Mouse (Mus musculus): ENCODE data around the gene Ect2.

DNA sequence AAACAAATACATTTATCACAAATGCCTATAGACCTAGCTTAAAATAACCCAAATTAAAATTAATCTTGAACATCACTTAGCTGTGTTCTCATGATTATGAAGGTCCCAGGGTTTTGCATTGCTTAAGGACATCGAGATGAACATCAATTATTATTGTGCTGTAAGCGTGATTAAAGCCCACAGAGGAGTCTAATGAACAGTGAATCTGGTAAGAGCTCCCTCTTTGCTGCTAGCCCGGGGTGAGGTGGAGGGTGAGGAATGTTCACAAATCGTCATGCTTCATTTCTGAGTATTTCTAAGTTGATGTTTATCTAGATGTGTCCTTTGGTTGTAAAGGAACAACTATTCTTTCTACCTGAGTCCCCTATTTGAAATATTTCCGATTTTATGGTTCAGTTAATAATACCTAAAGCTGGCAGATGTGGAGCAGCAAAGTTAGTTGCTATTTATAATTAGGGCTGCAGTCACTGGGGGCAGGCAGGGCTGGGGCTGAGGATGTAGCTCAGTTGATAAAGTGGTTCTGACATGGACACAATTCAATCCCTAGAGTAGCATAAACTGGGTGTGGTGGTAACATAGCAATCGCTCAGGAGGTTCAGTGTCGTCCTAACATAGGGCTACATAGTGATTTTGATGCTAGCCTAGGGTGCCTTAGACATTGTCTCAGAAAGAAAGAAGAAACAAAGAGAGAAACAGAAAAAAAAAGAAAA is 73.5 kb downstream of the Ect2 start:
- TF ChIP-seq EP300 (IDR thresholded peaks at IDR 0.05; ENCODE audit: insufficient read depth, low read depth, low read length) (no peak), CTCF (IDR thresholded peaks at IDR 0.05) (no peak)
